Mouse (Mus musculus): ENCODE data around the gene Maob. TPM values are rescaled to one million over a fixed set of nuclear protein-coding genes. Genes with fewer than 3 reads are reported as not detected.

Maob gene
- 2.5 and 22.2 TPM in 2 replicates for polyA plus RNA-seq (2012; rRNA removed)

DNA sequence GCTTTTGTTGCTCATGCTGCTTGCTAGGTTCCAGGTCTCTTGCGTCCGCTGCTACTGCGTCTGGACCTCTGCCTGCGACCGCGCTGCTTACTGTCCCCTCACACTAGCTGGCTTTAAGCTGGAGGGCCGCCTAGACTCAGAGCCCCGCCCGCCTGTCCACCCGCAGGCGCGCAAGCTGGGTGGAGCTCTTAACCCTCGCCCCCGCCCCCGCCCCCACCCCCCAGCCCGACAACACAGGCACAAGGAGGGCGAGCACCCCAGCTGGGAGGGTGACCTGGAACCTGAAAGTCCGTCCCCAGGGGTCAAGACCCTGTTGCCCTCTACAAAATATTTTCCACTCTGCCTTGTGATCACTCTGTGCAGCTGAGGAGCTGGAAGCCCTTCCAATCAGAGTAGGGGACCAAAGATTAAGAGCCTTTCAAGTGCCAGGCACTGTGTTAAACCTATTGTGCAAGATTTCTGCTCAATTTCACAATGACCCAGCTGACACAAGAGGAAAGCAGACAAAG is at the start of gene Maob:
TSS of gene Maob (minus strand) at position 106 of the 509 bp plus-strand sequence.
- Histone ChIP-seq H3K27me3 (ENCODE audit: control insufficient read depth, insufficient read depth, low read length) (no peaks in the 10 kb centered on the region), H3K27ac (ENCODE audit: insufficient read depth, low read depth, low read length) (peak within 1 kb of the TSS; percentile 81), H3K4me1 (ENCODE audit: control insufficient read depth, insufficient read depth, insufficient read length, low read length) (peaks cover under 1% of the 10 kb centered on the region; the same call in 1 of the 2 replicates), H3K4me3 (ENCODE audit: low read depth, low read length) (peak within 1 kb of the TSS; percentile 86), H3K36me3 (ENCODE audit: control insufficient read depth, insufficient read depth, low read length) (no peaks in the 10 kb centered on the region)
- WGBS = 8% methylated on average over 18 of the region's 18 CpGs
- TF ChIP-seq POLR2A (IDR thresholded peaks at IDR 0.05; ENCODE audit: low read depth, low read length) (no peak; the same call in 1 of the 2 replicates), CTCF (IDR thresholded peaks at IDR 0.05; ENCODE audit: extremely low read depth, insufficient read length, insufficient replicate concordance, low read depth, low read length) (no peak)

- Histone ChIP-seq H3K27ac (ENCODE audit: insufficient read depth, low read depth, low read length) (no peak overlapping the region), H3K27me3 (ENCODE audit: control insufficient read depth, insufficient read depth, low read length) (no peaks in the 10 kb centered on the region), H3K4me1 (ENCODE audit: control insufficient read depth, insufficient read depth, insufficient read length, low read length) (no peaks in the 10 kb centered on the region), H3K36me3 (ENCODE audit: control insufficient read depth, insufficient read depth, low read length) (no peaks in the 10 kb centered on the region), H3K4me3 (ENCODE audit: low read depth, low read length) (no peak overlapping the region)
- TF ChIP-seq CTCF (IDR thresholded peaks at IDR 0.05; ENCODE audit: extremely low read depth, insufficient read length, insufficient replicate concordance, low read depth, low read length) = no peak
- no peak for TF ChIP-seq POLR2A (IDR thresholded peaks at IDR 0.05; ENCODE audit: low read depth, low read length)
Measured at GRCm38 (mm10) chrX:16860244-16860643, 43.1 kb upstream of the Maob start.

GRCm38 (mm10) chrX:16846034-16846433 is 28.9 kb upstream of the Maob start:
- Histone ChIP-seq H3K4me3 (ENCODE audit: low read depth, low read length) (no peak overlapping the region), H3K27ac (ENCODE audit: insufficient read depth, low read depth, low read length) (no peak overlapping the region), H3K27me3 (ENCODE audit: control insufficient read depth, insufficient read depth, low read length) (no peaks in the 10 kb centered on the region), H3K4me1 (ENCODE audit: control insufficient read depth, insufficient read depth, insufficient read length, low read length) (no peaks in the 10 kb centered on the region), H3K36me3 (ENCODE audit: control insufficient read depth, insufficient read depth, low read length) (no peaks in the 10 kb centered on the region)
- 80% methylated on average over 2 of the region's 2 CpGs for WGBS
- TF ChIP-seq POLR2A (IDR thresholded peaks at IDR 0.05; ENCODE audit: low read depth, low read length) (no peak), CTCF (IDR thresholded peaks at IDR 0.05; ENCODE audit: extremely low read depth, insufficient read length, insufficient replicate concordance, low read depth, low read length) (no peak)

DNA sequence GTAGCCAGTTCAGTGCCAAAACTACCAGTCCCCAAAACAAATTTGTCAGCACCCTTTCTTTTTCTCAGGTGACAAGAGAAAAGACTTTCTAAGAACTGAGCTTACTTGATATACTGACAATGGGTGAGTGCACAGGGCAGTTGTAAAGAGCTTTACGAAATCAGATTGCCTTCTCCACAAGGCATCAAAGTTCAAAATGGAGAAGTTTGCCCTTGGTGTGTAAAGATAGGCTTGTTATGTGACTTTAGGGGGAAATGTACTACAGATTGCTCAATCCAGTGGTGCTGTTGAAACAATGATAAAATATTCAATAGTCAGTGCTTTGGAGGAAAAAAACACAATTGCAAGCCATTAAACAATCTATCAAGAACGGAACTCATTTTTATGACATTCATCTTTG is 24.3 kb upstream of the Maob start:
- WGBS = 32% methylated on average over 2 of the region's 2 CpGs
- H3K36me3 ChIP-seq (ENCODE audit: control insufficient read depth, insufficient read depth, low read length) = no peaks in the 10 kb centered on the region
- no peaks in the 10 kb centered on the region for H3K27me3 ChIP-seq (ENCODE audit: control insufficient read depth, insufficient read depth, low read length)
- TF ChIP-seq POLR2A (IDR thresholded peaks at IDR 0.05; ENCODE audit: low read depth, low read length) = no peak
- no peak for TF ChIP-seq CTCF (IDR thresholded peaks at IDR 0.05; ENCODE audit: extremely low read depth, insufficient read length, insufficient replicate concordance, low read depth, low read length)
- peaks cover 3% of the 10 kb centered on the region; the same call in 1 of the 2 replicates for H3K4me1 ChIP-seq (ENCODE audit: control insufficient read depth, insufficient read depth, insufficient read length, low read length)
- H3K4me3 ChIP-seq (ENCODE audit: low read depth, low read length) = no peak overlapping the region
- H3K27ac ChIP-seq (ENCODE audit: insufficient read depth, low read depth, low read length) = peak overlapping the region; percentile 41

- no peak overlapping the region for H3K27ac ChIP-seq (ENCODE audit: insufficient read depth, low read depth, low read length)
- H3K4me3 ChIP-seq (ENCODE audit: low read depth, low read length) = no peak overlapping the region
- H3K27me3 ChIP-seq (ENCODE audit: control insufficient read depth, insufficient read depth, low read length) = no peaks in the 10 kb centered on the region
- WGBS = 72% methylated on average over 1 of the region's 1 CpGs
- peaks cover 5% of the 10 kb centered on the region; the same call in 1 of the 2 replicates for H3K4me1 ChIP-seq (ENCODE audit: control insufficient read depth, insufficient read depth, insufficient read length, low read length)
- TF ChIP-seq CTCF (IDR thresholded peaks at IDR 0.05; ENCODE audit: extremely low read depth, insufficient read length, insufficient replicate concordance, low read depth, low read length) (no peak), POLR2A (IDR thresholded peaks at IDR 0.05; ENCODE audit: low read depth, low read length) (no peak)
- no peaks in the 10 kb centered on the region for H3K36me3 ChIP-seq (ENCODE audit: control insufficient read depth, insufficient read depth, low read length)
Measured at GRCm38 (mm10) chrX:16837293-16837692, 20.1 kb upstream of the Maob start.

DNA sequence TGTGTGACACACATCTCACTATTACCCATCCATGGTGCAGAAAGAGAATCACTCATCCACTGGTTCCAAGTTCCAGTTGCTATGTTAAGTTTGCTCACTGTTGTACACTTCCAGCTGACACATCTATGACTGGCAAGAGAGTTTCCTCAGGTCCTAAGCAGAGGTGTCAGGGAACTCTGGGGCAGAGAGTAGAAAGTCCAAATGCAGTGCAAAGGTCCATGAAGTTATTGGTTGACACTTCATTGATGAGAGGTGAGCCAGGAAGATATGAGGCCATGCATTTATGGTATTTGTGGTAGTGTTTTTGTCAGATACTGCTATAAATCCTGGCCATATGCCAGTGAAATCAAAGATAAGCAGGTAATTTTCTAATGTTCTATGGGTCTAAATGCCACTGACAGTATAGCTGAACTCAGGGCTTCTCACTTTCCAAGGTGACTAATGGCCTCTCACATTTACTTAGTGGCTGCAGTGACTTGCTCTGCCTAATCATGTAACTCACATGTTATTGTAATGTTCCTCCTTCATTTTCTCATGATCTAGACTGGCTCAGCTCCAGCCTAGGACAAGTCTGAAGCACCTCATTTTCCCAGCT is 19.4 kb upstream of the Maob start:
- Histone ChIP-seq H3K4me1 (ENCODE audit: control insufficient read depth, insufficient read depth, insufficient read length, low read length) (peaks cover 5% of the 10 kb centered on the region; the same call in 1 of the 2 replicates), H3K4me3 (ENCODE audit: low read depth, low read length) (no peak overlapping the region), H3K36me3 (ENCODE audit: control insufficient read depth, insufficient read depth, low read length) (no peaks in the 10 kb centered on the region), H3K27me3 (ENCODE audit: control insufficient read depth, insufficient read depth, low read length) (no peaks in the 10 kb centered on the region), H3K27ac (ENCODE audit: insufficient read depth, low read depth, low read length) (no peak overlapping the region; the same call in 1 of the 2 replicates)
- TF ChIP-seq POLR2A (IDR thresholded peaks at IDR 0.05; ENCODE audit: low read depth, low read length) (no peak), CTCF (IDR thresholded peaks at IDR 0.05; ENCODE audit: extremely low read depth, insufficient read length, insufficient replicate concordance, low read depth, low read length) (no peak)

DNA sequence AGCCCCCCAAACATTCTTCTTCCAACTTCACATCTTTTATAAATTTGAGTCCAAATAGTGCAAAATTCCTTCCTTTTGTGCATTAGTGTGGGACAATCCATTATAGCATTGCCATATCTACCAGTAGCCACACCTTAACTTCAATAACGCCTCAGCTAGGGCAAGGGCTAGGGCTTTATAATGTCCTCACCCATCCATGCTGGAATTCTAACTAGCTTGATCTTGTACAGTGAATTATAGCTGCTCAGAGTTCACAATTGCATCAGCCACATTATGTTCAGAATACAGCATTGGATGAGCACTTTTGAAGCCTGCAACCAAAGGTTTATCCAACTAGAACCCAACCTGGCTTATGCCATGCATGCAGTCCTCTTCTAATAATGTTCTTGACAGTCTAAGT is 8.9 kb upstream of the Maob start:
- Histone ChIP-seq H3K4me1 (ENCODE audit: control insufficient read depth, insufficient read depth, insufficient read length, low read length) (peaks cover 3% of the 10 kb centered on the region; the same call in 1 of the 2 replicates), H3K4me3 (ENCODE audit: low read depth, low read length) (no peak overlapping the region), H3K27me3 (ENCODE audit: control insufficient read depth, insufficient read depth, low read length) (no peaks in the 10 kb centered on the region), H3K36me3 (ENCODE audit: control insufficient read depth, insufficient read depth, low read length) (no peaks in the 10 kb centered on the region), H3K27ac (ENCODE audit: insufficient read depth, low read depth, low read length) (peak overlapping the region; percentile 62; the same call in 1 of the 2 replicates)
- 43% methylated on average over 1 of the region's 1 CpGs for WGBS
- no peak for TF ChIP-seq CTCF (IDR thresholded peaks at IDR 0.05; ENCODE audit: extremely low read depth, insufficient read length, insufficient replicate concordance, low read depth, low read length)
- no peak for TF ChIP-seq POLR2A (IDR thresholded peaks at IDR 0.05; ENCODE audit: low read depth, low read length)
